Mouse (Mus musculus) telencephalon, adult 2 months (tissue): ENCODE data around the gene Anp32e.
"Not testable (repeated sequence)": the region's sequence is repeated elsewhere in the genome, so short reads cannot be mapped to it uniquely, and the experiment has no call there.

Source experiments
- DNase-seq: peaks from one replicate; pipeline ENCODE4 v3.0.0-alpha.2; 2011; ENCODE audit warnings: low read depth, low spot score

The Anp32e gene

GRCm38 (mm10) chr3:95903753-95904502 lies 25.1 kb upstream of the Anp32e start:
- no peak for DNase-seq

- no peak for DNase-seq
Measured at GRCm38 (mm10) chr3:95904568-95904967, 24.5 kb upstream of the Anp32e start, which contains the start of gene Car14. Gene Car14 (minus strand): TSS chr3:95904691.

- DNase-seq: no peak
Measured at GRCm38 (mm10) chr3:95905146-95905939, 23.7 kb upstream of the Anp32e start.

GRCm38 (mm10) chr3:95905940-95906492 lies 23.0 kb upstream of the Anp32e start:
- DNase-seq: no peak

- no peak for DNase-seq
Measured at GRCm38 (mm10) chr3:95906860-95907259, 22.2 kb upstream of the Anp32e start.

GRCm38 (mm10) chr3:95907613-95908012 lies 21.4 kb upstream of the Anp32e start:
- no peak for DNase-seq

GRCm38 (mm10) chr3:95914706-95915105 lies 14.3 kb upstream of the Anp32e start:
- no peak for DNase-seq

- no peak for DNase-seq
Measured at GRCm38 (mm10) chr3:95916760-95917159, 12.3 kb upstream of the Anp32e start.

- not testable (repeated sequence) for DNase-seq
Measured at GRCm38 (mm10) chr3:95920532-95920931, 8.5 kb upstream of the Anp32e start.

- DNase-seq: not testable (repeated sequence)
Measured at GRCm38 (mm10) chr3:95923429-95923828, 5.6 kb upstream of the Anp32e start.

GRCm38 (mm10) chr3:95924185-95924584 lies 4.9 kb upstream of the Anp32e start:
- DNase-seq: no peak

GRCm38 (mm10) chr3:95925087-95925486 lies 4.0 kb upstream of the Anp32e start:
- DNase-seq: no peak

GRCm38 (mm10) chr3:95928261-95928657 lies 787 bp upstream of the Anp32e start:
- no peak for DNase-seq

- DNase-seq: no peak
Measured at GRCm38 (mm10) chr3:95929581-95930470, 780 bp downstream of the Anp32e start.

- no peak for DNase-seq
Measured at GRCm38 (mm10) chr3:95930471-95930789, 1.4 kb downstream of the Anp32e start.

- DNase-seq: no peak
Measured at GRCm38 (mm10) chr3:95931471-95931870, 2.4 kb downstream of the Anp32e start.

- no peak for DNase-seq
Measured at GRCm38 (mm10) chr3:95932157-95932556, 3.1 kb downstream of the Anp32e start.

GRCm38 (mm10) chr3:95932566-95932965 lies 3.5 kb downstream of the Anp32e start:
- no peak for DNase-seq

- no peak for DNase-seq
Measured at GRCm38 (mm10) chr3:95933111-95933750, 4.2 kb downstream of the Anp32e start.

- DNase-seq: no peak
Measured at GRCm38 (mm10) chr3:95934448-95934847, 5.4 kb downstream of the Anp32e start.

GRCm38 (mm10) chr3:95938217-95938616 lies 9.2 kb downstream of the Anp32e start:
- no peak for DNase-seq
